Mouse (Mus musculus) limb, embryonic 11.5 days (tissue): ENCODE measurements around the gene Slc25a10. TPM values are rescaled to one million over a fixed set of nuclear protein-coding genes. Genes with fewer than 3 reads are reported as not detected.
A peak's percentile ranks its signal among the peaks of the same experiment; 100 is the strongest.

Experiments used
- ATAC-seq: fragments of 200-750 bp; cut with Nextera tagmentation; 2 replicates; pipeline ENCODE4 v1.8.0; 2017; ENCODE audit warnings: low read depth; ENCODE audit not compliant: insufficient number of reproducible peaks, low FRiP score, low TSS enrichment
- DNase-seq: peaks from one replicate; pipeline ENCODE4 v3.0.0-alpha.2; 2015; ENCODE audit warnings: low spot score
- H3K27ac ChIP-seq: fragments of 300-500 bp; sonication (generic); replicated peaks from 2 replicates; pipeline ENCODE4 v1.5.1; 2014; ENCODE audit warnings: low read depth, mild to moderate bottlenecking, low read length
- H3K27me3 ChIP-seq: fragments of 300-500 bp; sonication (generic); 2 replicates; pipeline ENCODE4 v1.6.1; 2014; ENCODE audit warnings: mild to moderate bottlenecking, low read length, mixed read lengths; ENCODE audit not compliant: control insufficient read depth, insufficient read depth
- H3K36me3 ChIP-seq: fragments of 300-500 bp; sonication (generic); 2 replicates; pipeline ENCODE4 v1.6.1; 2014; ENCODE audit warnings: mild to moderate bottlenecking, low read length, moderate library complexity, mixed read lengths; ENCODE audit not compliant: control insufficient read depth, insufficient read depth
- H3K4me1 ChIP-seq: fragments of 300-500 bp; sonication (generic); 2 replicates; pipeline ENCODE4 v1.6.1; 2014; ENCODE audit warnings: low read length, mixed read lengths; ENCODE audit not compliant: control insufficient read depth, insufficient read depth
- H3K4me2 ChIP-seq: fragments of 300-500 bp; sonication (generic); 2 replicates; pipeline ENCODE4 v1.6.1; 2014; ENCODE audit warnings: low read depth, mild to moderate bottlenecking, moderate library complexity; ENCODE audit not compliant: severe bottlenecking
- H3K4me3 ChIP-seq: fragments of 300-500 bp; sonication (generic); 2 replicates; pipeline ENCODE4 v1.5.1; 2014; ENCODE audit warnings: low read depth, low read length
- H3K9ac ChIP-seq: fragments of 300-500 bp; sonication (generic); 2 replicates; pipeline ENCODE4 v1.6.1; 2014; ENCODE audit warnings: mild to moderate bottlenecking, low read length
- H3K9me3 ChIP-seq: fragments of 300-500 bp; sonication (generic); 2 replicates; pipeline ENCODE4 v1.6.1; 2016; ENCODE audit warnings: low read length; ENCODE audit not compliant: control insufficient read depth
- WGBS: fragments of 180-500 bp; shearing (Covaris S2); extraction: QIAGEN DNeasy Blood & Tissue Kit; methylation state at CpG from one replicate; pipeline ENCODE4 v1.1.7; 2014; 5-methylcytosine and 5-hydroxymethylcytosine counted together
- polyA plus RNA-seq: library from polyadenylated mRNA; unstranded; fragments of >200 nt; fragmentation: Nextera tagmentation; extraction: Ambion mirVana; gene quantifications from 2 replicates; pipeline ENCODE4 v1.2.1, GENCODE M21; 2014

The Slc25a10 gene
- polyA plus RNA-seq, 1 experiment from 2014 or later: 57.8 TPM

DNA sequence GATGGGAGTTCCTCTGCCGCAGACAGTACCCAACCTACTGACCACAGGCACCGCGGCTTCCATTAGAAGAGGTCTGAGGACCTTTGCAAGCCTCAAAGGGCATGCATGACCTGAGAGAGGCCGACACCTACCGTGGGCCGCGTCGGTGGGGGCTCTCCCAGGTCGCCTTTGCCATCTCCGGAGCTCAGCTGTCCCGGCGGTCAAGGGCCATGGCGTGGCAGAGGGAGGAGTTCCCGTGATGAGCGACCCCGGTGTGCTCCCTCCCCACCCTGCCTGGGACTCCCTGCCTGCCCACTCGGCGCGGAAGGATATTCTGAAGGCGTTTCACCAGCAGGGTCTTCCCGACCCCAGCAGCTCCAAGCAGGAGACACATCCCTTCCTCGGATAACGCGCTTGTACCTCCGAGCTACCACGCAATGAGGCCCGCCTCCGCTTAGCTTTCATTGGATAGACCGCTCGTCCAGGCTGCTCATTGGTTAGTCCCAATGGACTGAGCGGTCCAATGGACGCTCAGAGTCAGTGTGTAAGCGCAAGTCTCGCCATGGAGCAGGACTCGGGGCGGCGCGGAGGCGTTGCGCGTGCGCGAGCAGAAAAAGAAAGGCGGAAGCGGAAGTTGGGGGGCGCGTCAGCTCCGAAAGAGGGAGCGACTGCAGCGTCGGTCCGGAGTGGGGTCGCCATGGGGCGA, 24.4 kb upstream of the Slc25a10 start, which contains the start of gene Arl16:
Gene Arl16 (minus strand): TSS at position 557 of the 685 bp plus-strand sequence.
- H3K4me1 ChIP-seq: peaks cover 4% of the 10 kb centered on the region; the same call in 1 of the 2 replicates
- H3K9ac ChIP-seq: peak within 1 kb of the TSS; percentile 82
- H3K4me2 ChIP-seq: peak within 1 kb of the TSS; percentile 94
- ATAC-seq (peak; percentile 100), DNase-seq (peak; percentile 97)
- H3K27me3 ChIP-seq: no peaks in the 10 kb centered on the region
- H3K9me3 ChIP-seq: no peaks in the 10 kb centered on the region
- 0 out of 2 replicates have a peak within 1 kb of the TSS, but pooled peaks have one; percentile 40 for H3K27ac ChIP-seq
- WGBS: 0% methylated on average over 53 of the region's 54 CpGs
- peaks cover 8% of the 10 kb centered on the region for H3K36me3 ChIP-seq
- peak within 1 kb of the TSS; percentile 90 for H3K4me3 ChIP-seq

DNA sequence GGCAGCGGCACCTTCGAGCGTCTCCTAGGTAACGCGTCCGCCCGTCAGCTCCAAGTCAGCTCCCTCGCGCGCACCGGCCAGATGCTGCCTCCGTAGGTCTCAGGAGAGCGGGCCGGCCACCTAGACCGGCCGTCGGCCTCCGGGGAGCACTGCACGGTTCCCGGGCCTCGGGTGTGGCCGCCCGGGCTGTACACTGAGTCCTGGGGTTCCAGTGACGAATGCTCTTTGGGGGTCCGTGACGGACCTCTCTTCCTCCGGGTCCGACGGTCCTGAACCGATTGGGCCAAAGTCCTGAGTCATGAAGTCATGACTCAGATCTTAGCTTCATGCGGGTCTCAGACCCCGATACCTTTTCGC, 23.9 kb upstream of the Slc25a10 start:
- 1% methylated on average over 33 of the region's 33 CpGs for WGBS
- no peak for ATAC-seq
- H3K4me2 ChIP-seq: peak overlapping the region; percentile 78
- peak overlapping the region; percentile 52 for H3K9ac ChIP-seq
- DNase-seq: no peak
- no peaks in the 10 kb centered on the region for H3K9me3 ChIP-seq
- H3K4me3 ChIP-seq: peak overlapping the region; percentile 90
- H3K27me3 ChIP-seq: no peaks in the 10 kb centered on the region
- H3K4me1 ChIP-seq: peaks cover 4% of the 10 kb centered on the region; the same call in 1 of the 2 replicates
- no peak overlapping the region for H3K27ac ChIP-seq
- H3K36me3 ChIP-seq: peaks cover 10% of the 10 kb centered on the region

DNA sequence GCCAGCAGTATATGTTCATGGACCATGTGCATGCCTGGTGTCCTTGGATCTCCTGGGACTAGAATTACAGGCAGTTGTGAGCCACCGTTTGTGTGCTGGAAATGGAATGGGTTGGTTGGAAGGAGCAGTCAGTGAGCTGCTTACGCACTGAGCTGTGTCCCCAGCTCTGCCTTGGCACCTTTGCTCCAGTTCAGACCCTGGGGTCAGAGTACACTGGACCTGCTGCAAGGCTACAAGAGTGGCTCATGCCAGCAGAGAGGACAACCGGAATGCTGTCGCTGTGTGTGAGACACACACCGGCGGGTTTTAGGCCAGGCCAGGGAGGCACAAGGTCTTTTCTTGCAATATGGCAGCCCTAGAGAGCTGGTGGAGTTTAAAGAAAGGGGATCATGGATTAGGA, 19.6 kb upstream of the Slc25a10 start:
- no peak for ATAC-seq
- H3K27ac ChIP-seq: no peak overlapping the region
- H3K27me3 ChIP-seq: no peaks in the 10 kb centered on the region
- no peak overlapping the region for H3K9ac ChIP-seq
- peaks cover 4% of the 10 kb centered on the region; the same call in 1 of the 2 replicates for H3K4me1 ChIP-seq
- H3K36me3 ChIP-seq: peaks cover 17% of the 10 kb centered on the region
- no peak for DNase-seq
- WGBS: 94% methylated on average over 6 of the region's 6 CpGs
- H3K4me2 ChIP-seq: no peak overlapping the region
- no peaks in the 10 kb centered on the region for H3K9me3 ChIP-seq
- H3K4me3 ChIP-seq: no peak overlapping the region

DNA sequence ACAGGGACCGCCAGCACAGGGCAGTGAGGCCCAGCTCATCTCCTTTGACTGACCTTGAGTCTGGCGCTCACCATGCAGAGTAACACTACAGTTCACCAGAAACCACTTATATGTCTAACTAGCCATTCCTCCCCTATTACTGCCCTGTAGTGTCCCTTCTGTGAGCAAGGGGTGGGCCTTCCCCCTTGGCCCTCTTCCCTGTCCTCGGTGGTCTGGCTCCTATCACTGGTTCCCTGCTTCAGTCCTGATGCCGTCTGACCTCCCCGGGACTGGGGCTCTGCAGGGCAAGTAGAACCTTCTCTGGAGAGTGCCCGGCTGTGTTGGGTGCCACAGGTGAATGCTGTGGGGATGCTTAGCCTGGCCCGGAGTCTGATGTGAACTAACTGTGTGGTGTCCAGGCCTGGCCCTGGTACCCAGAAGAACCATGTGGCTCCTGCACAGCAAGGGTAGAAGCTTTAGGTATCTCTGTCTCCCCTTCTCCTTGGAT, 8.1 kb upstream of the Slc25a10 start:
- no peak for ATAC-seq
- Histone ChIP-seq H3K4me3 (no peak overlapping the region), H3K9ac (peak overlapping the region; percentile 94), H3K4me2 (peak overlapping the region; percentile 93; the same call in 1 of the 2 replicates), H3K4me1 (peaks cover 10% of the 10 kb centered on the region), H3K27ac (no peak overlapping the region; the same call in 1 of the 2 replicates), H3K9me3 (no peaks in the 10 kb centered on the region), H3K27me3 (no peaks in the 10 kb centered on the region), H3K36me3 (peaks cover 40% of the 10 kb centered on the region)
- WGBS: 92% methylated on average over 7 of the region's 7 CpGs
- DNase-seq: no peak

DNA sequence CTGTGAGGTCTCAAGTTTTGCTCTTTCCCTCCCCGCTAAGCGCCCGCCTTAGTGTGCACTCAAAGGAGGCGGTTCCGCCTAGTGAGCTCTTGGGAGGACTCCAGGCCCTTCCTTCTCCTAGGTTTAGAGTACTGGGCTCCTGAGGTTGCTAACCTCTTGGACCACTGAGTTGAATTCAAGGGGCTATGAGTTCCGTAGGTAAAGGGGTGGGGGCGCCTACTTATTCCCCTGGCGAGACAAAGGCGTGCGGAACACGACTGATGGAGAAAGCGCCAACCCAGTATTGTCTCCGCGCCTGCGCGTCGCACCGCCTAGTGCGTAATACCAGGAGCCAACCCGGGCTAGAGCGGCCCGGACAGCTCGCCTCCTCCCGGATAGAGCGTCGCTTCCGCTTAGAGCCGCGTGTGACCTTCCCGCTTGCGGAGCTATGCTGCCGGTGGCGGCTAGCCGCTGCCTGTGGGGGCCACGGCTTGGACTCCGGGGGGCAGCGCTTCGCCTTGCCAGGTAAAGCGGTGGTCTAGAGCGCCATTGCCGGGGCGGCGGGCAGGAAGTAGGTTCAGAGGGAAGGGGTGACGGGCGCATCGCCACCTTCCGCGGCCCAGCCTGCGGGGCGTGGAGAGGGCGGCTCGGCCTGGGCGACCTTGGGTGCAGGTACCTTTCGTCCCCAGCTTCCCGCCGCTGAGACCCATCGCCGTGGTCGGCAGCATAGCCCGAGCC, 7.2 kb upstream of the Slc25a10 start, which contains the start of gene Mrpl12:
Gene Mrpl12 (plus strand): TSS at position 349 of the 717 bp plus-strand sequence.
- Histone ChIP-seq H3K9me3 (no peaks in the 10 kb centered on the region), H3K36me3 (peaks cover 31% of the 10 kb centered on the region), H3K9ac (peak within 1 kb of the TSS; percentile 94), H3K4me2 (peak within 1 kb of the TSS; percentile 93), H3K4me1 (peaks cover 10% of the 10 kb centered on the region), H3K4me3 (peak within 1 kb of the TSS; percentile 97), H3K27me3 (no peaks in the 10 kb centered on the region), H3K27ac (peak within 1 kb of the TSS; percentile 60)
- peak; percentile 93 for DNase-seq
- peak; percentile 87 for ATAC-seq
- WGBS: under 1% methylated on average over 60 of the region's 60 CpGs

DNA sequence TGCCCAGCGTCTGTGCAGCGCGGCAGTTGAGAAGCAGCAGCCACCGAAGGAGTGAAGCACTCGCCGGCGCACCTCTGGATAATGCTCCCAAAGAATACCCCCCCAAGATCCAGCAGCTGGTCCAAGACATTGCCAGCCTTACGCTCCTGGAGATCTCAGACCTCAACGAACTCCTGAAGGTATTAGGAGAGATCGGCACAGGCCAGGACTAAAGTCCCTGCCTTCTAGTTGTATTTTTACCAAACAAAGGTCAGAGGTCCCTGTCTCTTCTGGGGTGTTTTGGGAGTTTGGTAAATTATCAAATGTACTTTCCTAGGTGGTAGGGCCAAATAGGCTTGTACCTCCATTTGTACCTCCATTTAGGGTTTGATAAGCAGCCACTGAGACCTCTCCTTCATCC, 6.4 kb upstream of the Slc25a10 start:
- Histone ChIP-seq H3K4me2 (peak overlapping the region; percentile 93), H3K36me3 (peaks cover 29% of the 10 kb centered on the region), H3K9me3 (no peaks in the 10 kb centered on the region), H3K4me1 (peaks cover 14% of the 10 kb centered on the region), H3K9ac (peak overlapping the region; percentile 94), H3K27ac (peak overlapping the region; percentile 12; the same call in 1 of the 2 replicates), H3K4me3 (peak overlapping the region; percentile 97), H3K27me3 (no peaks in the 10 kb centered on the region)
- 10% methylated on average over 10 of the region's 10 CpGs for WGBS
- DNase-seq: no peak
- ATAC-seq: no peak

DNA sequence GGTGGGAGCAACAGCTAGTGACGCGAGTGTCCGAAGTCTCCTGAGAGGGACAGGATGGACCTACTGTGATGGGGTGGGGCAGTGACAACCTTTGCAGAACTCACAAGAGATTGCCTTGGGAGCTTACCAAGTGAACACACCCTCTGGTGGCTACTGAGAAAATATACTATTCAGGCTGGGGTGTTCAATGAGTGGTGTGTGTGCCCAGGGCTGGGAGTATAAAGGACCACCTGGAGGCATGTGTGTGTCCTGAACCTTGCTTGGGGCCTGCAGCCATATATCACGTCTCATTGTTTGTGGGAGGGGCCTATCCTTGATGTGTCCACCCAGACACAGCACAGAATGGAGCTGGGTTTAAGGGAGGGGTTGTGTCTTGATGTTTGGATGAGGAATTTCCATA, 3.1 kb upstream of the Slc25a10 start:
- H3K4me2 ChIP-seq: no peak overlapping the region
- no peaks in the 10 kb centered on the region for H3K27me3 ChIP-seq
- no peak overlapping the region for H3K4me3 ChIP-seq
- no peaks in the 10 kb centered on the region for H3K9me3 ChIP-seq
- peaks cover 29% of the 10 kb centered on the region for H3K4me1 ChIP-seq
- no peak overlapping the region for H3K9ac ChIP-seq
- 79% methylated on average over 4 of the region's 4 CpGs for WGBS
- ATAC-seq: no peak
- peaks cover 15% of the 10 kb centered on the region for H3K36me3 ChIP-seq
- DNase-seq: no peak
- H3K27ac ChIP-seq: no peak overlapping the region

DNA sequence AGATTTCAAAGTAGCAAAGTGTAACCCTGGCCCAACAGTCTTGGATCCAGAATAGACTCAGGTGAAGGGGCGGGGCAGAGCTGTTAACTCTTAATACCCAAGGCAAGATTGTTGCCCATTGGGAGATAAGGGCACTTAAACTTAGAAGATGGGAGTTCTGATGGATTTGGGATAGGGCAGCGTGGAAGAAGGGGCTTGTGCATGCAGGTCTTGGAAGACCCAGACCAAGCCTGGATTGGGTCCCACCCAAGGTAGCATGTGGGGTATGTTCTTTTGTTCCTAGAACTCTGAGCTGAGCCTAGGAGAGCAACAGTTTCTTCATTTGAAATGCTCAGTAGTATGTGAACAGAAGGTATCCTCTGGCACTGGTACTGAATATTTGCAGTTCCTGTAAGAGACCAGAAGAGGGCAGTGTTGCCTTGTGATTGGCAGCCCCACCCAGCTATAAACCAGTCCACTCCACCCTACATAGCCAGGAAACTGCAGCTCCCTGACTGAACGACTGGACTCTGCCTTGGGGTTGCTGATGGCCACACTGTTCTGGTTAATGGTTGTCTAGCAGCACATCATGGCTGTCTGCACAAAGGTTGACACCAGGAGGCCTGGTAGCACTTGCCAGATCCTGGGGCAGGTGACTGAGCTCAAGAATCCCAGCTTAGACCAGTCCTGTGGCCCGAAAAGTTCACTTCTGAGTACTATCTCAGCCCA, 2.4 kb upstream of the Slc25a10 start:
- Histone ChIP-seq H3K36me3 (peaks cover 15% of the 10 kb centered on the region), H3K27ac (no peak overlapping the region), H3K27me3 (no peaks in the 10 kb centered on the region), H3K4me1 (peaks cover 27% of the 10 kb centered on the region), H3K4me3 (no peak overlapping the region), H3K9ac (no peak overlapping the region), H3K9me3 (no peaks in the 10 kb centered on the region), H3K4me2 (no peak overlapping the region)
- 59% methylated on average over 4 of the region's 4 CpGs for whole genome bisulfite sequencing
- DNase-seq: peak; percentile 75
- no peak; the same call in 1 of the 2 replicates for ATAC-seq
